Mouse (Mus musculus): ENCODE data around the gene Zfp442.
"Not testable (repeated sequence)": the region's sequence is repeated elsewhere in the genome, so short reads cannot be mapped to it uniquely, and the experiment has no call there.

Zfp442 gene

DNA sequence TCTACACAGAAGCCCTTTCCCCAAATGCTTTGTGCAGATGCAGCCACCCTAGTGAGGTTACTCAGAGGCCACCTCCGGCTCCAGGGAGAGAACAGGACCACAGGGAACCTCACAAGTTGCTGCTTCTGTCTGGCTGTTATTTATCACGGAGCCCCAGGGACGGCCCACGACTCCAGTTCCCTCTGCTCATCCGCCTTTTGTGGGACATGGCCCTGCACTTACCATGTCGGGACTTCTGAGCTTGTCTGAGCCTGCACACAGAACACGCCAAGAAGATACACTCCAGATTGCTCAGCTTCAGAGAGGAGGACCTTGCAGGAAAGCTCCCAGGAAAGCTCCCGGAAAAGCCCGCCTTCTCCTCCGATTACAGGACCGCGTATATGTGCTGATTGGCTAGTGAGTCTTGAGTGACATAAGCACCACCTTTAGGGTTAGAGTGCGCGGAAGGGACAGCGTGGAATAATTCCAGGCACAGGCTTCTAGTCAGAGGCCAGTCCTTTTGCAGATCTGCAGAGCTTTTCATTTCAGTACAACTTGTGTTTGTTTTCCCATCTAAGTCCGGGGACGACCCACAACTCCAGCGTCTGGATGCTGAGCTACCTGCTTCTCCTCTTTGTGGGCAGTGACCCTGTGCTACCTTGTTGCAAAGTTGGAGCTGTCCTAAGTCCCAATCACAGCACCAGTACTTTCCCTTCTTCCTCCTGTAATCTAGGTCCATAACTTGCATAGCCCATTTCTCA is at the start of gene Zfp442:
Gene Zfp442 (minus strand): TSS at position 307 of the 740 bp plus-strand sequence.
- not testable (repeated sequence) for TF ChIP-seq GATA4 (IDR thresholded peaks at IDR 0.05; ENCODE audit: insufficient replicate concordance, low read length)

DNA sequence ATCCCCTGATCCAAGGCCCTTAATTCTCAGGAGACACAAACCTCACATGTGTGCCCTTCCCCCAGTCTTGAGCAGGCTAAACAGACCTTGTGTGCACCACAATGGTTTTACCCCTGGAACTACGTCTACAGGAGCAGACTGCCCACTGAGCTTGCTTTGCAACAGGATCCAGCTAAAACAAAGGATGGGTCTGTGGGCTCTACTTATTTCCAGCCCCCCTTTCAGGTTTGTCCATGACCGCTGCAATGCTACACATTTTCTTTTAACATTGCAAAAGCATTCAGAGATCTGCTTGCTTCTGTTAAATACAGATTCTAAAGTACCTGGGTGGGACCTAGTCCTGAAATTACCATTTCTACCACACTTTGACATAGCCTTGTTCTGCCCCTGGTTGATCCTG is 41.7 kb upstream of the Zfp442 start:
- TF ChIP-seq GATA4 (IDR thresholded peaks at IDR 0.05; ENCODE audit: insufficient replicate concordance, low read length), result no peak

DNA sequence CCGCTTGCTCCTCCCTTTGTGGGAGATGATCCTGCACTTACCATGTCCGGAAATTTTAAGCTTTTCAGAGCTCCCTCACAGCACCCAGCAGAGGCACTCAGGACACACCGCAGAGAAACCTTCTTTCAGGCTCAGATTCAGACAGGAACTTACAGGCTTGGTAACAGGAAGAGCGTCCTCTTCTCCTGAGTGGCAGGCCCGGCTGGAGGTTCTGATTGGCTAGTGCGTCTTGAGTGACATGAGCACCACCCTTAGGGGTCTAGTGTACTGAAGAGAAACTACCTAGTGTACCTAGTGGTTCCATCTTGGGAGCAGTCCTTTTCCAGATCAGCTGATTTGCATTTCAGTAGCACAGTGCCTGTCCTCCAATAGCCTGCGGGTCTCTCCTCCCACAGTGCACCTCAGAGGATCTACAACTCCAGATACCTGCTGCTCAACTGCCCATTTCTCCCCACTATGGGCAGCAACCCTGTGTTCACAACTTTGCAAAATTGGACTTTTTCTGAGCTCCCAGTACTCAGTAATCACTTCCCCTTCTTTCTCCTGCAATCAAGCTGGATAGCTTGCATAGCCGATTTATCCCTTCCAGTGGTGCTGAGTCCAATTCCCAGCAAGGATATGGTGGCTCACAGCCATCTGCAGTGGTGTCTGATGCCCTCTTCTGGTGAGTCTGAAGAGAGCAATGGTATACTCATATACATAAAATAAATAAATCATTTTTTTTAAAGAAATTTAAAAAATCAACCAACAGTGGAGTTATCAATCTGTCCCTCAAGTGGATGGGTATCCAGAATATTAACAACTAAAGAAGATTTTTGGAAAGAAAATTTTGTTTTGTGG is 33.9 kb upstream of the Zfp442 start, which contains the start of gene Zfp345:
Gene Zfp345 (minus strand): TSS at position 153 of the 840 bp plus-strand sequence.
- TF ChIP-seq GATA4 (IDR thresholded peaks at IDR 0.05; ENCODE audit: insufficient replicate concordance, low read length), result not testable (repeated sequence)

DNA sequence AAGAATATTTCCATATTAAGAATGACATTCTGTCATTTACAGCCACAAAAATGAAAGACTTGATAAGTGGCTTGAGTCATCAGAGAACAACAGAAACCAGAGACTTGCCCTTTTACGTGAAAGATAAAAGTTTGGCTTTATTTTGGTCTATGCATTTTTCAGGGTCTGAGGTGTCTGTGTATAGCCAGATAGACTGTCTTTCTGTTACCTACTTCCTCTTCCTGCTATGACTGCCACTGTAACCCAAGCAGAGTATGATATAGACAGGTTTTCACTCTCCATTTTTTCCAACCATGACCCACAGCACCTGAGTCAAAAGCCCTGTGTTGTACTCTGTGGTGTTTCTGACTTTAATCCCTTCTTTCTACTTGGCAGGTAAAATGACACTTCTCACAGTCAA is 61.1 kb downstream of the Zfp442 start:
- TF ChIP-seq GATA4 (IDR thresholded peaks at IDR 0.05; ENCODE audit: insufficient replicate concordance, low read length), result no peak

DNA sequence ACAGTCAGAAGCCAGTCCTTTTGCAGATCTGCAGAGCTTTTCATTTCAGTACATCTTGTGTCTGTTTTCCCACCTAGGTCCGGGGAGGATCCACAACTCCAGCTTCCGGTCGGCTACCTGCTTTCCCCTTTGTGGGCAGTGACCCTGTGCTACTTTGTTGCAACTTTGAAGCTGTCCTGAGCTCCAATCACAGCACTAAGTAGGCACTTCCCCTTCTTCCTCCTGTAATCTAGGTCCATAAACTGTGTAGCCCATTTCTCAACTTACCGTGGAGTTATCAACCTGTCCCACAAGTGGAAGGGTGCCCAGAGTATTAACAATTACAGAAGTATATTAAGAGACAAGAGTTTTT is 88.4 kb downstream of the Zfp442 start:
- no peak for TF ChIP-seq GATA4 (IDR thresholded peaks at IDR 0.05; ENCODE audit: insufficient replicate concordance, low read length)

DNA sequence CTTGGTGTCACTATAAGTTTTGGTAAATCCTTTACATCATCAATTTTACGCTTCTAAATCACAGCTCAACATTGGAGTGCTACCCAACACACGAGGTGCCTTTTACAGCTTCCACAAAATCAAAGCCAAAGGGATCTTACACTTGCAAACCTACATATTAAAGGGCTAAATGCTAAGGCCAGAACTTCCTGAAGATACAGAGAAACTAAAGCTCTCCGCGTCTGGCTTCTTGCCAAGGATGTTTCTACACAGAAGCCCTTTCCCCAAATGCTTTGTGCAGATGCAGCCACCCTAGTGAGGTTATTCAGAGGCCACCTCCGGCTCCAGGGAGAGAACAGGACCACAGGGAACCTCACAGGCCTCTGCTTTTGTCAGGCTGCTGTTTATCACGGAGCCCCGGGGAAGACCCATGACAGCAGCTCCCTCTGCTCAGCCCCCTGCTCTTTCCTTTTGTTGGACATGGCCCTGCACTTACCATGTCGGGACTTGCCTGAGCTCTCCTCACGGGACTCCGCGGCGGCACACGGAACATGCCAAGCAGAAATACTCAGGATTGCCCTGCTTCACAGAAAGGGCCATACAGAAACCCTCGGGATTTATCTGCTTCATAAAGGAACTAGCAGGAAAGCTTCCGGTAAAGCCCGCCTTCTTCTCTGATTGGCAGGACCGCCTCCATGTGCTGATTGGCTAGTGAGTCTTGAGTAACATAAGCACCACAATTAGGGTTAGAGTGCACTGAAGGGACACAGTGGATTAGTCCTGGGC is 89.0 kb downstream of the Zfp442 start, which contains the start of gene 3300002I08Rik:
Gene 3300002I08Rik (minus strand): TSS at position 653 of the 765 bp plus-strand sequence.
- not testable (repeated sequence) for TF ChIP-seq GATA4 (IDR thresholded peaks at IDR 0.05; ENCODE audit: insufficient replicate concordance, low read length)
